Mouse (Mus musculus) splenic B cell, adult 2 months (primary cell): ENCODE data around the gene Knl1.
"Not testable (repeated sequence)": the region's sequence is repeated elsewhere in the genome, so short reads cannot be mapped to it uniquely, and the experiment has no call there.

ENCODE experiments used
- DNase-seq: peaks from one replicate; pipeline ENCODE4 v3.0.0-alpha.2; 2011; ENCODE audit warnings: low read depth, low spot score
- H3K27me3 ChIP-seq: 2 replicates; pipeline ENCODE4 v1.6.1; 2012; ENCODE audit warnings: mild to moderate bottlenecking, low read length, moderate library complexity, mixed read lengths; ENCODE audit not compliant: control insufficient read depth, poor library complexity, insufficient read depth, severe bottlenecking
- H3K36me3 ChIP-seq: 2 replicates; pipeline ENCODE4 v1.6.1; 2012; ENCODE audit warnings: mild to moderate bottlenecking, low read length, moderate library complexity, mixed read lengths; ENCODE audit not compliant: control insufficient read depth, poor library complexity, insufficient read depth, severe bottlenecking

Knl1 gene

GRCm38 (mm10) chr2:119046649-119047611 lies at the start of gene Knl1:
TSS of gene Knl1 (plus strand) at chr2:119047119.
- no peaks in the 10 kb centered on the region for H3K27me3 ChIP-seq
- no peaks in the 10 kb centered on the region for H3K36me3 ChIP-seq
- peak; percentile 98 for DNase-seq

DNA sequence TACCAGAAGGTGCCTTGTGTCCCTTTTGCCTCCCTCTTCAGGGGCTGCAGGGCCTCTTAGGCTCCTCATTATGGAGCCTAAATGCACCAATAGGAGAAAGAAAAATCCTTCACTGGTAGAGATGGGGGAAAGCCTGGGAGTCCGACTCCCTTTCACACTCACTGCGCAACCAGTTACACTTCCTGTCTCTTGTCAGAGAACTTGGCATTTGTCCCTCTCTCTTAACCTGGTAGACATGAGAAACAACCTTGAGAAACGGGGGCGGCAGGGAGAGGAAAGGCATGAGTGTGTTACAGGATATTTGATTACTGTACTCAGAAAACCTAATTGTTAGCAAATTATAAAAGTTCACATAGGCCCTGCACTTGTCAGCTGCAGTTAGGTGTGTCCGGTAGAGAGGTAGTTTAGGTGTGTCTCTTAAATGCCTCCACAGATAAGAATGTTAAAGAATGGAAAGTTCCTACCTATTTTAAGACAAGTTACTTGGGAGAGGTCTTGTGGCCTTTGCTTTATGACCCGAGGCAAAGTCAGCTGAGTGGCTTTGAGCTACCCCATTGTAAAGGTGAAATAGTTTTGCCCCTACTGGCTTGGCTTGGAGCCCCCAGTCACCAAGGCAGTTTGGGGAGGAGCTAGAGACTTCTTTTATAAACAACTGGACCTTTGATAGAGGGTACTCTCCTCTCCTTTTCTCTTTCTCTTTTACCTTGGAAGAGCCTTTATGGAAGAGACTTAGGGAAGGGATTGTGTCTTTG lies 48.6 kb upstream of the Knl1 start:
- no peaks in the 10 kb centered on the region for H3K27me3 ChIP-seq
- DNase-seq, result no peak
- no peaks in the 10 kb centered on the region for H3K36me3 ChIP-seq

DNA sequence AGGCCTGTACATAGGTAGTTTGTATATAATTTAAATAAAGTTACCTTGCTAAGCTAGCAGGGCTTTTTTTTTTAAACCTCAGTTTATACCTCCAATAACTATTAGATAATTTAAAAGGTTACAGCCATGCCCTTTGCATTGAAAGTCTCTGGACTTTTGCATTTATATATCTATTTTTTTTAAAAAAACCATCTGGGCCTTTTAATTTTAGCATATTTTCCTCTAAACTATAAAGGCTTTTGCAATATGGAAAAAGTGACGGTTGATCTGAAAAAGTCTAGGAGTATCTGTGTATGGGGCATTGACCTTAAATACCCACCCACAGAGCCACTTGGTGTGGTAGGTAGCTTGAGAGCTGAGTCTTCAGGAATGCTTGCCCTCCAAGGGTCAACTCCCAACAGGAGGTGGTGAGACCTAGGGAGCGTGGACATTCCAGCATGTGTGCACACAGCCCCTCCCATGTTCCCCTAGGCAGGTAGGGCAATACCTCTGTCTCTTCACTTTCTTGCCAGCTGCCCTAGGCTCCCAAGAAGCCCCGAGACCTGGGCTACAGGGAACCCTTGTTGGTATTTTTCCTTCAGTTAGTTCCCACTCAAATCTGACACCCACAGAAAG lies 47.8 kb upstream of the Knl1 start:
- Histone ChIP-seq H3K27me3 (no peaks in the 10 kb centered on the region), H3K36me3 (no peaks in the 10 kb centered on the region)
- DNase-seq, result no peak

DNA sequence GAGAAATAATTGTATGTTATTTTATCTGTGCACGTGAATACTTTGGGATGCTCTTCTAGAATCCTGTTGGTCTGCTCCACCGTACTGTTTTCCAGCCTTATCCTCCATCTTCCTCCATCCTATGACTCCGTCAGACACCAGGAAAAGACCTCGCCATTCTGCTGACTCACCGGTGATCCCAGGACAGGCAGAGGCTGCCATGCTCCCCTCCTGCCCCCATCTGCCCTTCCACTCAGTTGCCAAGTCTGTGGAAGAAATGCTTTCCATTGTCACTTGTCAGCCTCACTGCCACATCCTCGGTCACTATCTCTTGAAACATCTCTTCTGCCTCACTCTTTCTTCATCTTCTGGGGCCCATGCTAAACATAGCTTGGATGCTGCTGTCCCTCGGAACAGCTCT lies 40.0 kb upstream of the Knl1 start:
- DNase-seq, result no peak

GRCm38 (mm10) chr2:119009376-119009775 lies 37.5 kb upstream of the Knl1 start:
- DNase-seq, result no peak
- Histone ChIP-seq H3K27me3 (no peaks in the 10 kb centered on the region), H3K36me3 (no peaks in the 10 kb centered on the region)

More for the DNA sequence above, 40.0 kb upstream of the Knl1 start:
- H3K36me3 ChIP-seq, result no peaks in the 10 kb centered on the region
- no peaks in the 10 kb centered on the region for H3K27me3 ChIP-seq

GRCm38 (mm10) chr2:119014989-119015388 lies 31.9 kb upstream of the Knl1 start:
- H3K27me3 ChIP-seq, result no peaks in the 10 kb centered on the region
- DNase-seq, result peak; percentile 51
- peaks cover 5% of the 10 kb centered on the region; the same call in 1 of the 2 replicates for H3K36me3 ChIP-seq

DNA sequence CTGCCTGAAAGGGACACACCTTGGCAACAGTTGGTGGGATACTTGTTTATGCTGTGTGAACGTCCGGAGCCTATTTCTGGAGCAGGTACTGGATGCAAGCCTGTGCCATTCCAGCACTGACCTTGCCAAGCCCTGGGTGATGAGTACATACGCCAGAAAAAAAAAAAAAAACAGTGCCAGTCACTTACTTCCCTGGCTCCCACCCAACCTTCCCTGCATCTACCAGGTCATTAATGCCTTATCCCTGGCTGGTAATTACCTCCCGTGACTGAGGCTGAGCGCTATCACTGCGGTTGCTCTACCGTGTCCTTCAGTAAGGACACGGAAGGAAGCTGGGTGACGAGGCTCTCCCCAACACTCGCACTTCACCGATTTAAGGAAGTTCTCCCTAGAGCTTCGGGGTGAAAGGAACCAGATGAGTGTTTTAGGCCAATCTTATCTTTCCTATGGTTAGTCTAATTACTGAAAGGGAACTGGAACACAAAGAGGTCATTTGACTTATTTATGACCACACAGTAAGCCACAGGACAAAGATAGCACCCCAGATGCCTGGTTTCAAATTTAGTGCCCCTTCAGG lies 31.2 kb upstream of the Knl1 start:
- peak; percentile 82 for DNase-seq
- H3K36me3 ChIP-seq, result peaks cover 7% of the 10 kb centered on the region
- no peaks in the 10 kb centered on the region for H3K27me3 ChIP-seq

- H3K27me3 ChIP-seq, result not testable (repeated sequence)
- peak; percentile 13 for DNase-seq
- peaks cover 12% of the 10 kb centered on the region for H3K36me3 ChIP-seq
These were observed 30.6 kb upstream of the Knl1 start for GRCm38 (mm10) chr2:119016312-119016711.

GRCm38 (mm10) chr2:119017647-119018046 lies 29.3 kb upstream of the Knl1 start:
- DNase-seq, result no peak
- peaks cover 14% of the 10 kb centered on the region for H3K36me3 ChIP-seq
- no peaks in the 10 kb centered on the region for H3K27me3 ChIP-seq

GRCm38 (mm10) chr2:119018391-119019122 lies 28.4 kb upstream of the Knl1 start:
- DNase-seq, result no peak
- H3K27me3 ChIP-seq, result no peaks in the 10 kb centered on the region
- H3K36me3 ChIP-seq, result peaks cover 14% of the 10 kb centered on the region

DNA sequence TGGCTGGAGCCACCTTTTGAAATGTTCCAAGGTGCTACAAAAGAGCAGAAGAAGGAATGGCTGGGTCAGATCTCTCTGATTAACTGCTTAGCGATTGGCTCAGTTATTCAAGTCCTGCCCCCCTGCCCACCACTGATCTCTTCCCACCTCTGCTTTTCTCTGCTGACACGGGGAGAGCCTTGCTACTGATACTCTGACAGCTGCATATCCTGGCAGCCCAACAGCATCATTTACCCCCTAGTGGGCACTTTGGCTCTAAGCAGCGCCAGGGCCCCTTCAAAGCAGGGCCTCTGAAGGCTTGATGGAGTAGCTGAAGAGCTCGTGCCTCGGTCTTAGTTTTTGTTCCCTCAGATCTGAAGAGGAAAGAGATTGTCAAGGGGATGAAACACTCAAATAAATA lies 27.8 kb upstream of the Knl1 start:
- Histone ChIP-seq H3K27me3 (no peaks in the 10 kb centered on the region), H3K36me3 (peaks cover 14% of the 10 kb centered on the region)
- no peak for DNase-seq

DNA sequence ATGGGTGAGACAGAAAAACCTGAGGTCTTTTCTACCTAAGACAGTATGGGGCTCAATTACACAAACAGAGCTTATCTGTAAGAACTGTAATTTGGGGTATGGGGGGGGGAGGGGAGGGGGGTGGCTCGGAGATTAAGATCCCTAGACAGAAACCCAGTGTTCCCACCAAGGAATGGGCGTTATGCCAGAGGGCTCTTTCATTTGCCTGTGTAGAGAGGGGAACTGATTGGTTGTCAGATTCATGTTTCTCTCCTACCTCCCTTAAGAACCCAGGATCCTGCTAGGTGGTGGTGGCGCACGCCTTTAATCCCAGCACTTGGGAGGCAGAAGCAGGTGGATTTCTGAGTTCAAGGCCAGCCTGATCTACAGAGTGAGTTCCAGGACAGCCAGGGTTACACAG lies 27.4 kb upstream of the Knl1 start:
- Histone ChIP-seq H3K27me3 (no peaks in the 10 kb centered on the region), H3K36me3 (peaks cover 14% of the 10 kb centered on the region)
- DNase-seq, result no peak

GRCm38 (mm10) chr2:119023154-119023660 lies 23.7 kb upstream of the Knl1 start:
- Histone ChIP-seq H3K36me3 (peaks cover 15% of the 10 kb centered on the region), H3K27me3 (no peaks in the 10 kb centered on the region)
- no peak for DNase-seq
